Mouse (Mus musculus) midbrain, postnatal 0 days (tissue): ENCODE measurements around the gene Tnfrsf21. TPM values are rescaled to one million over a fixed set of nuclear protein-coding genes. Genes with fewer than 3 reads are reported as not detected.

Experiments
- ATAC-seq: fragments of 200-750 bp; cut with Nextera tagmentation; 2 replicates; pipeline ENCODE4 v1.8.0; 2017; ENCODE audit warnings: moderate number of reproducible peaks, mild to moderate bottlenecking, moderate TSS enrichment, moderate library complexity; ENCODE audit not compliant: low FRiP score
- DNase-seq: peaks from one replicate; pipeline ENCODE4 v3.0.0-alpha.2; 2015; ENCODE audit warnings: low spot score
- H3K27ac ChIP-seq: fragments of 300-500 bp; sonication (generic); 2 replicates; pipeline ENCODE4 v1.5.1; 2014; ENCODE audit warnings: low read depth, mild to moderate bottlenecking, low read length, mixed read lengths
- H3K27me3 ChIP-seq: fragments of 300-500 bp; sonication (generic); 2 replicates; pipeline ENCODE4 v1.6.1; 2014; ENCODE audit warnings: low read length, control low read depth, mixed read lengths; ENCODE audit not compliant: insufficient read depth
- H3K36me3 ChIP-seq: fragments of 300-500 bp; sonication (generic); 2 replicates; pipeline ENCODE4 v1.6.1; 2014; ENCODE audit warnings: low read length, control low read depth, mixed read lengths; ENCODE audit not compliant: insufficient read depth
- H3K4me1 ChIP-seq: fragments of 300-500 bp; sonication (generic); 2 replicates; pipeline ENCODE4 v1.6.1; 2014; ENCODE audit warnings: mild to moderate bottlenecking, control low read depth, antibody characterized with exemption, low read length, mixed read lengths; ENCODE audit not compliant: insufficient read depth
- H3K4me2 ChIP-seq: fragments of 300-500 bp; sonication (generic); 2 replicates; pipeline ENCODE4 v1.6.1; 2014; ENCODE audit warnings: low read depth, mild to moderate bottlenecking, low read length, mixed read lengths; ENCODE audit not compliant: poor library complexity, severe bottlenecking
- H3K4me3 ChIP-seq: fragments of 300-500 bp; sonication (generic); 2 replicates; pipeline ENCODE4 v1.5.1; 2014; ENCODE audit warnings: low read depth, mild to moderate bottlenecking, low read length, moderate library complexity
- H3K9ac ChIP-seq: fragments of 300-500 bp; sonication (generic); replicated peaks from 2 replicates; pipeline ENCODE4 v1.6.1; 2014; ENCODE audit warnings: mild to moderate bottlenecking, low read length, moderate library complexity, mixed read lengths; ENCODE audit not compliant: poor library complexity, severe bottlenecking
- H3K9me3 ChIP-seq: fragments of 300-500 bp; sonication (generic); 2 replicates; pipeline ENCODE4 v1.6.1; 2016; ENCODE audit warnings: low read length, control low read depth
- CTCF ChIP-seq: IDR thresholded peaks from 2 replicates; pipeline ENCODE4 v1.5.1; 2016; ENCODE audit warnings: antibody characterized with exemption, mild to moderate bottlenecking
- WGBS: fragments of 180-500 bp; shearing (Covaris S2); extraction: QIAGEN DNeasy Blood & Tissue Kit; methylation state at CpG from one replicate; pipeline ENCODE4 v1.1.7; 2014; 5-methylcytosine and 5-hydroxymethylcytosine counted together
- polyA plus RNA-seq: library from polyadenylated mRNA; unstranded; fragments of >200 nt; fragmentation: Nextera tagmentation; extraction: Ambion mirVana; gene quantifications from 2 replicates; pipeline ENCODE4 v1.2.1, GENCODE M21; 2015
- total RNA-seq: library from RNA; depleted of rRNA; stranded (reverse); fragments of >200 nt; gene quantifications from 2 replicates; pipeline ENCODE4 v1.2.3, GENCODE M21; 2014

Gene Tnfrsf21
- total and polyA plus RNA-seq, 2 experiments from 2014 or later, result 74.5 to 110 TPM

GRCm38 (mm10) chr17:43026708-43027107 is 10.4 kb downstream of the Tnfrsf21 start:
- Histone ChIP-seq H3K27me3 (no peaks in the 10 kb centered on the region), H3K36me3 (0 out of 2 replicates have a peak, but pooled peaks cover 7% of the 10 kb centered on the region), H3K27ac (no peak overlapping the region), H3K4me2 (no peak overlapping the region), H3K9ac (no peak overlapping the region), H3K4me3 (no peak overlapping the region), H3K4me1 (0 out of 2 replicates have a peak, but pooled peaks cover 4% of the 10 kb centered on the region), H3K9me3 (no peaks in the 10 kb centered on the region)
- WGBS, result 94% methylated on average over 4 of the region's 4 CpGs
- no peak for TF ChIP-seq CTCF
- no peak for DNase-seq
- no peak for ATAC-seq

DNA sequence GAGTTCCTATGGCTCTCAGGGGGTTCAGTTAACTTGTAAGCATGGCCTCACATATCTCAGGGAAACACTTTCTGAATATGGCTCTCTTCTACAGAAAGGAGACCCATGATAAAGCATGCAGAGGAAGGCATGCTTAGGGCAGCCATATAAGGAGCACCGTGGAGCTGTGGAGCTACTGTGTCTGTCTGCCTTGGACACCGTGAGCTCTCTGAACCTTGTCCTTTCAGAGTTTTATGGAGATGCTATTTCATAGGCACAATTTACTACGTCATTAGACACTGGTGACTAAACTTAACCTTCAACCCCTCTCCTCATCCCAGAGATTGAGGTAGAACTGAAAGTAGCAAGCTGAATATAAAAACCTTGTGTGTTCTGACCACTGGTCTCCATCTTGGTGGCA is 13.2 kb downstream of the Tnfrsf21 start:
- Histone ChIP-seq H3K4me1 (no peaks in the 10 kb centered on the region), H3K4me3 (no peak overlapping the region), H3K36me3 (no peaks in the 10 kb centered on the region), H3K9me3 (no peaks in the 10 kb centered on the region), H3K27ac (no peak overlapping the region), H3K4me2 (no peak overlapping the region), H3K9ac (no peak overlapping the region), H3K27me3 (no peaks in the 10 kb centered on the region)
- ATAC-seq, result no peak
- no peak for TF ChIP-seq CTCF
- 96% methylated on average over 3 of the region's 3 CpGs for WGBS
- no peak for DNase-seq

GRCm38 (mm10) chr17:43030290-43030689 is 13.9 kb downstream of the Tnfrsf21 start:
- no peak overlapping the region for H3K27ac ChIP-seq
- ATAC-seq, result no peak
- WGBS, result 80% methylated on average over 3 of the region's 3 CpGs

DNA sequence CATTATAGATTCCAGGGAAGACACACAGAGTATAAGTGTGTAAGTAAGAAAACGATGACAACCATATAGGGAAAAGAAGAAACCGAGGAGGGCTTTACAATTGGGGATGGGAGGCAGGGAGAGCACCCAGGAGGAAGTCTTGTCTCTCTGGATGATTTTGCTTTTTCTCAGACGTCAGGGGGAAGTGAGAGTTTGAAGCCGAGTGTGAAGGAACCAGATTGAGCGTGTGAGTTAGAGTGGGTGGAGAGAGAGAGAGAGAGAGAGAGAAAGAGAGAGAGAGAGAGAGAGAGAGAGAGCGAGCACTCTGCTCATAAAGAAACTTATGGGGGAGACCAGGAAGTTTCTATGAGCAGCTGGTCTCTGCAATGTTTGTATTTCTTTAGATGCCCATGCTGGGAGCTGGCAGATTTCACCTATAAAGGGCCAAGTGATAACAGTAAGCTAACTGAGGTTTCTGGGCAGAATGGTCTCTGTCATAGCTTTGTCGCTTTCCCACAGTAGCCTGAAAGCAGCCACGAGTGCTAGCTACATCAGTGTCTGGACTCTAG is 16.2 kb downstream of the Tnfrsf21 start:
- Histone ChIP-seq H3K27me3 (no peaks in the 10 kb centered on the region), H3K9me3 (no peaks in the 10 kb centered on the region), H3K4me2 (no peak overlapping the region), H3K27ac (no peak overlapping the region), H3K4me1 (no peaks in the 10 kb centered on the region), H3K4me3 (no peak overlapping the region), H3K9ac (no peak overlapping the region), H3K36me3 (peaks cover 2% of the 10 kb centered on the region; the same call in 1 of the 2 replicates)
- DNase-seq (no peak), ATAC-seq (no peak)
- 84% methylated on average over 8 of the region's 8 CpGs for WGBS
- no peak for TF ChIP-seq CTCF

More at GRCm38 (mm10) chr17:43030290-43030689, 13.9 kb downstream of the Tnfrsf21 start:
- no peak overlapping the region for H3K9ac ChIP-seq
- no peaks in the 10 kb centered on the region for H3K4me1 ChIP-seq
- H3K9me3 ChIP-seq, result no peaks in the 10 kb centered on the region
- no peaks in the 10 kb centered on the region for H3K36me3 ChIP-seq
- H3K4me2 ChIP-seq, result no peak overlapping the region
- H3K27me3 ChIP-seq, result no peaks in the 10 kb centered on the region
- H3K4me3 ChIP-seq, result no peak overlapping the region
- TF ChIP-seq CTCF, result no peak
- DNase-seq, result no peak

DNA sequence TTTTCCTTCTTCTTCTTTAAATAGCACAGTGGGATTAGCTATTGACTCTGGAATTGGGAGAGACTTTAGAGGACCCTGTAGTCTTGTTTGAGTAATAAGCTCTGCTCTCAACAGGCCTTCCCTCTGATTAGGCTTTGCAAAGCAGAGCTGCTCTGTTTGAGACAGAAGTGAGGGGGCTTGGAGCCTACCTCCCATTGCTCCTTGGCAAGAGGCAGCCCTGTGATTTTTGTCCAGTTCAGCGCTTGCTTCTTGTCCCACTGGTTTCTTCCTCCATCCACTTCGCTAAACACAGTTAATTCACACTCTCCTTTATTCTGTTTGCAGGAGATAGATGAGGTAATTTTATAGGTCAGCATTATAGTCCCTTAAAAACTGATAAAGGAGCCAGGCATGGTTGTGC is 19.0 kb downstream of the Tnfrsf21 start:
- Histone ChIP-seq H3K4me1 (no peaks in the 10 kb centered on the region), H3K9me3 (no peaks in the 10 kb centered on the region), H3K36me3 (peaks cover 23% of the 10 kb centered on the region), H3K9ac (no peak overlapping the region), H3K4me2 (no peak overlapping the region), H3K4me3 (no peak overlapping the region), H3K27me3 (no peaks in the 10 kb centered on the region), H3K27ac (no peak overlapping the region)
- no peak for TF ChIP-seq CTCF
- peak; percentile 28 for DNase-seq
- WGBS, result 84% methylated on average over 2 of the region's 2 CpGs
- no peak for ATAC-seq

GRCm38 (mm10) chr17:43036058-43036757 is 19.9 kb downstream of the Tnfrsf21 start:
- no peaks in the 10 kb centered on the region for H3K9me3 ChIP-seq
- no peaks in the 10 kb centered on the region for H3K4me1 ChIP-seq
- no peak for TF ChIP-seq CTCF
- no peak overlapping the region for H3K4me2 ChIP-seq
- H3K4me3 ChIP-seq, result no peak overlapping the region
- peaks cover 25% of the 10 kb centered on the region for H3K36me3 ChIP-seq
- H3K27ac ChIP-seq, result no peak overlapping the region
- DNase-seq, result peak; percentile 15
- H3K9ac ChIP-seq, result no peak overlapping the region
- no peak for ATAC-seq
- no peaks in the 10 kb centered on the region for H3K27me3 ChIP-seq
- 84% methylated on average over 10 of the region's 10 CpGs for WGBS
